Mouse (Mus musculus) E14TG2a.4 (cell line): ENCODE results near the gene Fam19a5.

Experiments
- H3K27me3 ChIP-seq: 2 replicates; pipeline ENCODE4 v1.6.1; 2014; ENCODE audit warnings: low read length, control low read depth; ENCODE audit not compliant: insufficient read depth
- H3K36me3 ChIP-seq: 2 replicates; pipeline ENCODE4 v1.6.1; 2014; ENCODE audit warnings: low read length, control low read depth; ENCODE audit not compliant: insufficient read depth
- H3K4me1 ChIP-seq: replicated peaks from 2 replicates; pipeline ENCODE4 v1.6.1; 2014; ENCODE audit warnings: low read depth, low read length, control low read depth
- H3K4me3 ChIP-seq: replicated peaks from 2 replicates; pipeline ENCODE4 v1.5.1; 2014; ENCODE audit warnings: mild to moderate bottlenecking, low read length
- H3K9me3 ChIP-seq: 2 replicates; pipeline ENCODE4 v1.6.1; 2014; ENCODE audit warnings: low read length, control low read depth
- CTCF ChIP-seq: conservative IDR thresholded peaks from 2 replicates; pipeline ENCODE4 v1.5.1; 2014; ENCODE audit warnings: low read length
- NANOG ChIP-seq: IDR thresholded peaks from 2 replicates; pipeline ENCODE4 v1.6.1; 2014; ENCODE audit warnings: borderline replicate concordance, low read length, mixed read lengths
- POU5F1 ChIP-seq: IDR thresholded peaks from 2 replicates; pipeline ENCODE4 v1.6.1; 2014; ENCODE audit warnings: low read length, borderline replicate concordance

Fam19a5 gene

GRCm38 (mm10) chr15:87543599-87544338, at the start of gene Fam19a5:
Gene Fam19a5, plus strand, starts transcription at chr15:87544299.
- peaks cover 88% of the 10 kb centered on the region for H3K27me3 ChIP-seq
- peaks cover 5% of the 10 kb centered on the region for H3K4me1 ChIP-seq
- TF ChIP-seq POU5F1 (no peak), NANOG (no peak), CTCF (no peak)
- H3K4me3 ChIP-seq: peak within 1 kb of the TSS; percentile 80
- H3K36me3 ChIP-seq: no peaks in the 10 kb centered on the region
- no peaks in the 10 kb centered on the region for H3K9me3 ChIP-seq

- Histone ChIP-seq H3K36me3 (no peaks in the 10 kb centered on the region), H3K9me3 (peaks cover 26% of the 10 kb centered on the region), H3K27me3 (no peaks in the 10 kb centered on the region), H3K4me3 (no peak overlapping the region), H3K4me1 (no peaks in the 10 kb centered on the region)
- TF ChIP-seq NANOG (no peak), POU5F1 (no peak), CTCF (no peak)
Measured at GRCm38 (mm10) chr15:87501737-87502136, 42.4 kb upstream of the Fam19a5 start.

- Histone ChIP-seq H3K9me3 (peaks cover 51% of the 10 kb centered on the region), H3K36me3 (no peaks in the 10 kb centered on the region), H3K27me3 (no peaks in the 10 kb centered on the region), H3K4me1 (no peaks in the 10 kb centered on the region), H3K4me3 (no peak overlapping the region)
- TF ChIP-seq NANOG: no peak
Measured at GRCm38 (mm10) chr15:87507349-87507748, 36.8 kb upstream of the Fam19a5 start.

- Histone ChIP-seq H3K4me3 (no peak overlapping the region), H3K4me1 (no peaks in the 10 kb centered on the region), H3K36me3 (no peaks in the 10 kb centered on the region), H3K27me3 (no peaks in the 10 kb centered on the region), H3K9me3 (peaks cover 56% of the 10 kb centered on the region)
- no peak for TF ChIP-seq CTCF
- no peak for TF ChIP-seq NANOG
- no peak for TF ChIP-seq POU5F1
Measured at GRCm38 (mm10) chr15:87510886-87511285, 33.2 kb upstream of the Fam19a5 start.

- no peaks in the 10 kb centered on the region for H3K36me3 ChIP-seq
- no peak for TF ChIP-seq POU5F1
- no peak for TF ChIP-seq NANOG
- TF ChIP-seq CTCF: no peak
- peaks cover 40% of the 10 kb centered on the region for H3K9me3 ChIP-seq
- no peak overlapping the region for H3K4me3 ChIP-seq
- H3K4me1 ChIP-seq: no peaks in the 10 kb centered on the region
- no peaks in the 10 kb centered on the region for H3K27me3 ChIP-seq
Measured at GRCm38 (mm10) chr15:87518161-87518560, 25.9 kb upstream of the Fam19a5 start.

- no peak overlapping the region for H3K4me3 ChIP-seq
- TF ChIP-seq CTCF: no peak
- no peak for TF ChIP-seq POU5F1
- TF ChIP-seq NANOG: no peak
- no peaks in the 10 kb centered on the region for H3K36me3 ChIP-seq
- no peaks in the 10 kb centered on the region for H3K27me3 ChIP-seq
- no peaks in the 10 kb centered on the region for H3K9me3 ChIP-seq
- H3K4me1 ChIP-seq: no peaks in the 10 kb centered on the region
Measured at GRCm38 (mm10) chr15:87529271-87529670, 14.8 kb upstream of the Fam19a5 start.

- Histone ChIP-seq H3K9me3 (no peaks in the 10 kb centered on the region), H3K27me3 (peaks cover 70% of the 10 kb centered on the region), H3K36me3 (no peaks in the 10 kb centered on the region), H3K4me3 (no peak overlapping the region), H3K4me1 (peaks cover 5% of the 10 kb centered on the region)
- TF ChIP-seq NANOG (no peak), CTCF (no peak)
Measured at GRCm38 (mm10) chr15:87541656-87542055, 2.4 kb upstream of the Fam19a5 start.

- H3K27me3 ChIP-seq: peaks cover 90% of the 10 kb centered on the region
- H3K36me3 ChIP-seq: no peaks in the 10 kb centered on the region
- TF ChIP-seq CTCF (no peak), NANOG (no peak), POU5F1 (no peak)
- no peaks in the 10 kb centered on the region for H3K9me3 ChIP-seq
- H3K4me3 ChIP-seq: peak overlapping the region; percentile 80
- peaks cover 5% of the 10 kb centered on the region for H3K4me1 ChIP-seq
Measured at GRCm38 (mm10) chr15:87544401-87545129, 466 bp downstream of the Fam19a5 start.

GRCm38 (mm10) chr15:87545130-87545642, 1.1 kb downstream of the Fam19a5 start:
- Histone ChIP-seq H3K27me3 (peaks cover 89% of the 10 kb centered on the region), H3K9me3 (no peaks in the 10 kb centered on the region), H3K4me1 (peaks cover 5% of the 10 kb centered on the region), H3K36me3 (no peaks in the 10 kb centered on the region), H3K4me3 (peak overlapping the region; percentile 80)
- TF ChIP-seq POU5F1 (no peak), NANOG (no peak), CTCF (no peak)
